Mouse (Mus musculus): Measurements from ENCODE around the gene Slc39a3.

DNA sequence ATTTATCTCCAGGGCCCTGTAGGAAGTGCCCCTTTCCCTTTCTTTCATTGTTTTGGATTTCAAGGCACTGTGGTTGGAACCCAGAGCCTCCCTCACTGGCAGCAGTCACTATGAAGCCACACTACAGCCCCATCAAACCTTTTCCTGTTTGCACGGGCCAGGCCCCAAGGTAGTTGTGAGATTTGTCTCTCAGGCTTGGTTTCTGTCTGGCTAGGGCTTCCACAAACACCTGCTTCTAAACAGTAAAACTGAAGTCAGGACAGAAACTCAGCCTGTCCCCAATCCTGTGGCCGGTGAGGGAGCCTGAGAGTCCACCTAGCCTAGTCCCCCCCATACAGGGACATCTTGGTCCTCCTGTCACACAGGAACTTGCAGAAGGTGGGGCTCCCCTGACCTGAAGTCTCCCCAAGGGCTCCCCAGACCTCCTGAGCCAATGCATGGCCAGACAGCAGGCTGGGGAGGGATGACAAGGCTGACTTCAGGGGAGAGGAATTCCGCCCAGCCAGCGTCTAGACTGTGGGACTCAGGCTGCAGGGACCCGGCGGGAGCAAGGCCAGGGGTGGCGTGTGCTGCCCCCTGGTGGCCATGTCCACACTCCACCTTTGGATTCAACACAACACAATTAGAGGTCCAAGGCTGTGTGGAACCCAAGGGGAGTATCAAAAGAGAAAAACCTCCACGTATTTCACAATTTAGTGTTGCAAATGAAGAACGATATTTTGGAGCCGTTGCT lies 49.4 kb downstream of the Slc39a3 start:
- TF ChIP-seq POLR2A (IDR thresholded peaks at IDR 0.05; ENCODE audit: low read depth, low read length), result no peak
- peak; percentile 96 for TF ChIP-seq CTCF (conservative IDR thresholded peaks at IDR 0.05; ENCODE audit: insufficient read depth, insufficient read length, low read depth, low read length)
